Mouse (Mus musculus): ENCODE data around the gene Fam43a.

- TF ChIP-seq EP300 (IDR thresholded peaks at IDR 0.05; ENCODE audit: low read depth), result no peak
- TF ChIP-seq CTCF (IDR thresholded peaks at IDR 0.05; ENCODE audit: low read depth), result peak; percentile 54
Measured at GRCm38 (mm10) chr16:30601046-30601832, 1.7 kb downstream of the Fam43a start.
